ENCODE assay signal across 22 mouse cellular contexts in the genomic region with DNA sequence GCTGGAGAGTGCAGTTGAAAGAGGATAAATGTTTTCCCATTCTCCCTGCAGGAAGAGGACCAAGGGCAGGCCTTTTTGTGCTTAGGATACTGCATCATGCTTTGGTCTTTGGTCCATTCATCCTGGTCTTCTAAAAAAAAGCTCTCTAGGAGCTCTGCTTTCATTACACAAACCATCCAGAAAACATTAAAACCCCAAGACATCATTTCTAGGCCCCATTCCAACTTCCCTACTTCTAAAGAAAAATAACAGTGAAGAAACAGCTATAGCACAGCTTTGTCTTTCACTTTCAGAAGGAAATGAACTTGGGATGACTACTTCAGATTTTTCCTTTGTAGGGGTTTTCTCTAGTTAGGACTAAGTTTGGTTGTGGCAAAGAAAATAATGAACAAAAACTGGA.
A peak's percentile ranks its signal among the peaks of the same experiment; 100 is the strongest.
DNase-seq lines count a peak whose midpoint lies in the region; ATAC-seq and TF ChIP-seq lines count a peak whose summit lies in the region.
"Had no signal": no experiment of that assay in that cellular context is flagged by ENCODE, and none has a peak within 500 bp of the region (broad histone marks: within the 10 kb centered on the region; RNA-seq: fewer than 3 reads in every experiment).

No protein-coding gene starts in this region.

- DNase-seq in heart, embryonic 10.5 days (ENCODE audit: low spot score), result no peak
- DNase-seq in liver, adult 2 months (ENCODE audit: extremely low read depth, low read depth, low spot score), result peak; percentile 8
- no peak for DNase-seq in liver, embryonic 11.5 days (ENCODE audit: low spot score)
- DNase-seq in brain, adult 2 months (ENCODE audit: low read depth, low spot score), result peak; percentile 24
- peak; percentile 34 for DNase-seq in brain, embryonic 14.5 days (ENCODE audit: low read depth)
- DNase-seq in right cerebral cortex, adult 18-20 months, result no peak
- DNase-seq: adrenal gland, adult 2 months; adrenal gland, postnatal 14 days; cerebellum, adult 11 months; cerebellum, adult 2 months; cerebellum, adult 9-11 months; cerebellum, postnatal 25 days; gastrocnemius, postnatal 25 days; heart, adult 18-20 months had no signal

- H3K4me3 ChIP-seq in heart, embryonic 13.5 days, result no peak overlapping the region
- H3K4me3 ChIP-seq in heart, embryonic 10.5 days, result no peak overlapping the region
- no peak overlapping the region for H3K4me3 ChIP-seq in liver, adult 2 months (ENCODE audit: insufficient read depth, low read depth, low read length)
- no peak overlapping the region for H3K4me3 ChIP-seq in liver, embryonic 11.5 days (ENCODE audit: low read depth, low read length)
- H3K4me3 ChIP-seq: embryonic facial prominence, embryonic 13.5 days; forebrain, embryonic 10.5 days; forebrain, embryonic 13.5 days; hindbrain, embryonic 12.5 days; hindbrain, embryonic 15.5 days had no signal

- no peak overlapping the region for H3K4me2 ChIP-seq in heart, embryonic 13.5 days
- H3K4me2 ChIP-seq in liver, embryonic 11.5 days, result no peak overlapping the region
- H3K4me2 ChIP-seq: embryonic facial prominence, embryonic 13.5 days; forebrain, embryonic 13.5 days; hindbrain, embryonic 12.5 days; hindbrain, embryonic 15.5 days had no signal

- no peaks in the 10 kb centered on the region for H3K36me3 ChIP-seq in heart, embryonic 13.5 days
- H3K36me3 ChIP-seq in heart, embryonic 10.5 days, result no peaks in the 10 kb centered on the region
- no peaks in the 10 kb centered on the region for H3K36me3 ChIP-seq in liver, adult 2 months (ENCODE audit: control insufficient read depth, insufficient read depth, low read length)
- no peaks in the 10 kb centered on the region for H3K36me3 ChIP-seq in liver, embryonic 11.5 days (ENCODE audit: control insufficient read depth, insufficient read depth, low read length)
- H3K36me3 ChIP-seq: embryonic facial prominence, embryonic 13.5 days; forebrain, embryonic 10.5 days; hindbrain, embryonic 12.5 days; hindbrain, embryonic 15.5 days had no signal

- H3K9me3 ChIP-seq in heart, embryonic 13.5 days, result peaks cover 2% of the 10 kb centered on the region; the same call in 1 of the 2 replicates
- H3K9me3 ChIP-seq in heart, embryonic 10.5 days, result no peaks in the 10 kb centered on the region
- H3K9me3 ChIP-seq in liver, embryonic 11.5 days (ENCODE audit: control insufficient read depth, low read length), result no peaks in the 10 kb centered on the region
- H3K9me3 ChIP-seq: embryonic facial prominence, embryonic 13.5 days; forebrain, embryonic 10.5 days; forebrain, embryonic 13.5 days; hindbrain, embryonic 12.5 days; hindbrain, embryonic 15.5 days had no signal

- no peak for TF ChIP-seq CTCF in liver, adult 2 months (IDR thresholded peaks at IDR 0.05; ENCODE audit: low read depth, low read length)
- no peak for TF ChIP-seq CTCF in brain, embryonic 14.5 days (IDR thresholded peaks at IDR 0.05; ENCODE audit: borderline replicate concordance, extremely low read depth, insufficient read depth, insufficient read length)

- no peak for ATAC-seq in heart, embryonic 13.5 days (ENCODE audit: extremely low read depth, insufficient number of reproducible peaks, low FRiP score, low TSS enrichment)
- ATAC-seq in liver, embryonic 11.5 days (replicated peaks; ENCODE audit: low FRiP score), result no peak
- ATAC-seq: CD4-positive, CD25-positive, alpha-beta regulatory T cell, adult 4 months; forebrain, embryonic 13.5 days; forebrain, embryonic 16.5 days had no signal

- H3K9ac ChIP-seq in heart, embryonic 13.5 days, result no peak overlapping the region
- no peak overlapping the region for H3K9ac ChIP-seq in liver, adult 2 months (ENCODE audit: low read depth, low read length)
- H3K9ac ChIP-seq in liver, embryonic 11.5 days (ENCODE audit: low read depth, low read length), result no peak overlapping the region
- H3K9ac ChIP-seq: embryonic facial prominence, embryonic 13.5 days; forebrain, embryonic 13.5 days; hindbrain, embryonic 12.5 days; hindbrain, embryonic 15.5 days had no signal

- no peak for TF ChIP-seq POLR2A in liver, adult 2 months (IDR thresholded peaks at IDR 0.05; ENCODE audit: extremely low read depth, insufficient read depth, low read length)
- no peak for TF ChIP-seq POLR2A in brain, embryonic 14.5 days (IDR thresholded peaks at IDR 0.05; ENCODE audit: borderline replicate concordance, extremely low read depth, insufficient read depth, insufficient read length, poor library complexity, severe bottlenecking)

- 0 out of 2 replicates have a peak, but pooled peaks cover 4% of the 10 kb centered on the region for H3K4me1 ChIP-seq in heart, embryonic 13.5 days
- no peaks in the 10 kb centered on the region for H3K4me1 ChIP-seq in heart, embryonic 10.5 days
- H3K4me1 ChIP-seq in liver, adult 2 months (ENCODE audit: control insufficient read depth, insufficient read depth, low read length), result no peaks in the 10 kb centered on the region
- H3K4me1 ChIP-seq in liver, embryonic 11.5 days (replicated peaks; ENCODE audit: control insufficient read depth, insufficient read depth, low read length), result no peaks in the 10 kb centered on the region
- H3K4me1 ChIP-seq: embryonic facial prominence, embryonic 13.5 days; forebrain, embryonic 13.5 days; hindbrain, embryonic 12.5 days; hindbrain, embryonic 15.5 days had no signal

- no peaks in the 10 kb centered on the region for H3K27me3 ChIP-seq in heart, embryonic 13.5 days (replicated peaks)
- no peaks in the 10 kb centered on the region for H3K27me3 ChIP-seq in heart, embryonic 10.5 days (ENCODE audit: insufficient read depth, poor library complexity, severe bottlenecking)
- no peaks in the 10 kb centered on the region for H3K27me3 ChIP-seq in liver, adult 2 months (ENCODE audit: control insufficient read depth, insufficient read depth, low read length)
- H3K27me3 ChIP-seq in liver, embryonic 11.5 days (replicated peaks; ENCODE audit: control insufficient read depth, insufficient read depth, low read length), result no peaks in the 10 kb centered on the region
- H3K27me3 ChIP-seq: embryonic facial prominence, embryonic 13.5 days; forebrain, embryonic 13.5 days; hindbrain, embryonic 12.5 days; hindbrain, embryonic 15.5 days had no signal

- H3K79me2 ChIP-seq in liver, adult 2 months (ENCODE audit: control insufficient read depth, insufficient read depth, low read length), result no peaks in the 10 kb centered on the region

- H3K27ac ChIP-seq in heart, embryonic 13.5 days (replicated peaks), result peak overlapping the region; percentile 38; the same call in 1 of the 2 replicates
- H3K27ac ChIP-seq in heart, embryonic 10.5 days, result no peak overlapping the region
- no peak overlapping the region for H3K27ac ChIP-seq in liver, adult 2 months (replicated peaks; ENCODE audit: insufficient read depth, low read depth, low read length)
- H3K27ac ChIP-seq in liver, embryonic 11.5 days (ENCODE audit: low read depth, low read length), result no peak overlapping the region
- H3K27ac ChIP-seq: embryonic facial prominence, embryonic 13.5 days; forebrain, embryonic 10.5 days; forebrain, embryonic 13.5 days; hindbrain, embryonic 12.5 days; hindbrain, embryonic 15.5 days had no signal

Comparison
In these comparisons a context has a peak if more than half of its experiments do, and no peak if none do; other contexts are left out.
1. DNase-seq: peak in liver, adult 2 months (single experiment), brain, adult 2 months (single experiment) and brain, embryonic 14.5 days (single experiment); none in heart, embryonic 10.5 days (single experiment), liver, embryonic 11.5 days (single experiment) and right cerebral cortex, adult 18-20 months (single experiment).